Mouse (Mus musculus) adrenal gland, postnatal 4 days (tissue): ENCODE data around the gene Smim10l1. TPM values are rescaled to one million over a fixed set of nuclear protein-coding genes. Genes with fewer than 3 reads are reported as not detected.

ENCODE experiments used
- DNase-seq, 2 experiments: peaks; one replicate each; pipeline ENCODE4 v3.0.0; 2021 to 2022; ENCODE audit warnings: low spot score in 2 of 2, mixed read lengths in 2 of 2
- long read RNA-seq, 2 experiments: library from polyadenylated mRNA; stranded (forward); transcript quantifications; one replicate each; pipeline ENCODE4 v2.0.0; 2021
- total RNA-seq, 2 experiments: library from RNA; stranded (reverse); gene quantifications; 2 replicates each; pipeline ENCODE4 v1.2.3; 2021

Smim10l1 gene
- 10 to 100 TPM; 58.8 to 59.0 TPM for total RNA-seq
- long read RNA-seq, experiment 1, transcript Smim10l1-201 (1 exons, 2,842 nt): major isoform, 77 of 83 reads
- long read RNA-seq, experiment 1, partial matches to known transcripts: 1 of 83 reads
- long read RNA-seq, experiment 1, other reads (novel, unspliced or antisense): 4 of 83 reads
- long read RNA-seq, experiment 2, transcript Smim10l1-201 (1 exons, 2,842 nt): major isoform, 130 of 135 reads
- long read RNA-seq, experiment 2, partial matches to known transcripts: 0 of 135 reads
- long read RNA-seq, experiment 2, other reads (novel, unspliced or antisense): 0 of 135 reads

DNA sequence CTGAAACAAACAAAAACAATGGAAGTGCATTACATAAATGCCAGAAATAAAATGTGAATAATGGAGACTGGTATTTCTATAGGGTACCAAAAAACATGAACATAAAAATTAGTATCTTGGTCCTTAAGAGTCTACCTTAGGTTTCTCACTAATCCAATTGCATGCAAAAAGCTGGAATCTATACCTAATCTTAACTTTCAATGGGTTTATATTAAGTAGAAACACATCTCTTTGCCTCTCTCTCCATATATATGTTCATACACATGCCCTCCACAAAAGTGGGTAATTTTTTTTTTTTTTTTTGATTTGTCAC, at the start of gene Smim10l1:
Smim10l1 (plus strand) TSS at position 301 of the 313 bp plus-strand sequence.
- no peak for DNase-seq

DNA sequence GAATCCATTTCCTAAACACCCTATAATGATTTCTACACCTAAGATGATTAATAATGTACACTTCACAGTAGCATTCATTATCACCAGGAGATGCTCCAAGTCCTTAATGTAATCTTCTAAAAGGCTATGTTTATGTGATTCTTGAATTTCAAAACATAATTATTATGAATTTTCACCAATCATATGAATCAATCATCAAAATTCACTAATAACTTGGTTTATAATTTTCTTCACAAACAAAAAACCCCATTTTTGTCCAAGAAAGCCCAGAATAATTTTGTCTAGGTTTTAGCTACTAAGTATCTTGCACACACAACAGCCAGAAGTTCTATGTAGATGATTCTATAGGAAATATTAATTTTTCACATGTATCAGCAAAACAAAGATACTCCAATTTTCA, 49.0 kb upstream of the Smim10l1 start, which contains the start of gene Tas2r140:
Tas2r140 (minus strand) TSS at position 101 of the 400 bp plus-strand sequence.
- DNase-seq: no peak

DNA sequence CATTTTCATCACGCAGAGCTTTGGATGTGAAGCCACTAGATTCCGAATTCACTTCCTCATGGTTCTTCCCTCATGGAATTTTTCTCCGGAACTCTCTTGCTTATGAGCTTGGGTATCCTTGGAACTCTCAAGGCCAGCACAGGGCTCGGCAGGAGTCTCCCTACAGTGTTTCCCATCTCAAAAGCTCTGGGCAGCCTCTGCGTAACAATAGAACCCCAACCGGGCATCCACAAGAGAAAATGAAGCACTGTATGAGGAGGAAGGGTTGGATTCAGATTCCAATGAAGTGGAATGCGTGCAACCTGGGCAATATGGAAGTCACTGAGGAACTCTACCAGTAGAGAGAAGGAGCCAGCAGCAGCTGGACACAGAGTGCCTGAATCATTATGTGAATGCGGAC, 12.5 kb upstream of the Smim10l1 start:
- DNase-seq: no peak

DNA sequence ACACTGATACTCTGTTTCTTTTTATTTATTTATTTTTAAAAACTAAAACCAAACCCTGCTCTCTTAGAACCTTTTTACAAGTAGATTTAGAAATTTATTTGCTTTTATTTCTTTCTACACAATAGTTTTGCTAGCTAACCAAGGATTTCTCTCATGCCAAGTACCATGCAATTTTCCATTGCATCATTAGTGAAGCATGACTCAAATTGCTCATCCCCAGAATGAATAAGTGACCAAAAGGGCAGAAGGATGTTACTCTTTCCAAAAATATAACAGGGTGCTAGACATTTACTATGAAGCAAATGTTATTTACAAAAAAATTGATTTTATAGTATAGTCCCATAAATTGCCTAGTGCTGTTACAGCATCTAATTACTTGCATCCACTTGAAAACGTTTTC, 2.3 kb upstream of the Smim10l1 start:
- no peak for DNase-seq

DNA sequence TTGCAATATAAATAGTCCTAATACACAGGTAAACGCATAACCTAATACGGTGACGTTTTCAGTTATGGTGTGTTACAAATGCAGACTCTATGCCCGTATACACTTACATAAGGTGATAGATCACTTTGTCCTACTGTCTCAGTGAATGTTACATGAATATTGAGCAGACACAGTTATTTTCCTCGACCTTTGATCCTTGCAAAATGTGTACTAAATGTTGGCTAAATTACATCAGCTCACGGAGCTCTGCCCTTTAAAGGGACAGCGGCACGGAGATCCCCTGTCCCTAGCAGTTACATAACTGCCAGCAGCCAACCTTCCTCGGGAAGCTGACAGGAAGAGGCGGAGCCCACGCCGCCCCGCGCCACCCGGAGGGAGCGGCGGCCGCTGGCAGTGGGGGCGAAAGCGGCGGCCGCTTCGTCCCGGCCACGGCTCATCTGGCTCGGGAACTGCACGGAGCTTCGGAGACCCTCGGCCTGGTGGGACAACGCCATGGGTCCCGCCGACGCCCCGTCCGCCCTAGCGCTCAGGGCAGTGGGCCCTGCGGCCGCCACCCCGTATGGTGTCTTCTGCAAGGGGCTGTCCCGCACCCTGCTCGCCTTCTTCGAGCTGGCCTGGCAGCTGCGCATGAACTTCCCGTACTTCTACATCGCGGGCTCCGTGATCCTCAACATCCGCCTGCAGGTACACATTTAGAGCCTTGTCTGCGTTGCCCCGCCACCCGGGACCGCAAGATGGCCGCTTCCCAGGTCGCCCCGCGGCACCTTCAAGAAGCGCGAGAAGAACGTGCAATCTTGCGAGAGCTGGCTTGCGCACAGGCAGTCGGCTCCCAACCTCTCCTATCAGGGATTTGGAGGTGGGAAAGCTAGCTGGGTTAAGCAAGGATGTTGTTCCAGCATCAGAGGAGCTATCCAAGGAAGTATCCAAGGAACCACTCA, 482 bp downstream of the Smim10l1 start:
- DNase-seq: peak; percentile 68 to 79

Other genes starting within 250 kb of the Smim10l1 start
- not detected for gene Tas2r116, start 249.5 kb upstream of the Smim10l1 start, total RNA-seq
- not detected for gene Tas2r110, start 236.9 kb upstream of the Smim10l1 start, total RNA-seq
- not detected for gene Tas2r113, start 211.9 kb upstream of the Smim10l1 start, total RNA-seq
- not detected for gene Tas2r125, start 195.3 kb upstream of the Smim10l1 start, total RNA-seq
- not detected for gene Tas2r129, start 153.8 kb upstream of the Smim10l1 start, total RNA-seq
- gene Tas2r131, start 147.0 kb upstream of the Smim10l1 start, total RNA-seq: not detected
- gene Tas2r109, start 123.9 kb upstream of the Smim10l1 start, total RNA-seq: not detected
- gene Tas2r103, start 67.8 kb upstream of the Smim10l1 start, total RNA-seq: not detected
- not detected for gene Tas2r140, start 49.1 kb upstream of the Smim10l1 start, total RNA-seq
- gene 5530400C23Rik, start 187.3 kb downstream of the Smim10l1 start, total RNA-seq: not detected